Mouse (Mus musculus) inflammation-experienced regulatory T-cells, adult 6 months (primary cell): ENCODE measurements at regions not wholly inside any gene's neighbourhood (a gene's known extent, or its start where the extent isn't known, plus 50 kb on each side); places are given as distances from the start of the nearest gene placed in this dataset.

Experiments
- ATAC-seq: one replicate; pipeline ENCODE4 v1.8.0; 2017

GRCm38 (mm10) chr4:101340741-101341140 lies 75.7 kb upstream of the Jak1 start:
- no peak for ATAC-seq

GRCm38 (mm10) chr4:101338211-101338610 lies 73.1 kb upstream of the Jak1 start:
- ATAC-seq: no peak

GRCm38 (mm10) chr4:101336811-101337210 lies 71.7 kb upstream of the Jak1 start:
- no peak for ATAC-seq

GRCm38 (mm10) chr4:101336371-101336770 lies 71.3 kb upstream of the Jak1 start:
- ATAC-seq: no peak

GRCm38 (mm10) chr4:101333868-101334267 lies 68.8 kb upstream of the Jak1 start:
- ATAC-seq: no peak

GRCm38 (mm10) chr4:101333036-101333435 lies 68.0 kb upstream of the Jak1 start:
- ATAC-seq: no peak

GRCm38 (mm10) chr4:101331231-101331630 lies 66.1 kb upstream of the Jak1 start:
- no peak for ATAC-seq

GRCm38 (mm10) chr4:101329060-101329459 lies 64.0 kb upstream of the Jak1 start:
- no peak for ATAC-seq

- no peak for ATAC-seq
These were observed 61.0 kb upstream of the Jak1 start for GRCm38 (mm10) chr4:101326067-101326466.

GRCm38 (mm10) chr4:101321731-101322130 lies 56.6 kb upstream of the Jak1 start:
- no peak for ATAC-seq

GRCm38 (mm10) chr4:101320587-101320986 lies 55.5 kb upstream of the Jak1 start:
- peak; percentile 99 for ATAC-seq

GRCm38 (mm10) chr4:101319681-101320220 lies 54.7 kb upstream of the Jak1 start:
- ATAC-seq: no peak

GRCm38 (mm10) chr4:101318836-101319235 lies 53.8 kb upstream of the Jak1 start:
- ATAC-seq: no peak

- ATAC-seq: no peak
These were observed 51.0 kb upstream of the Jak1 start for GRCm38 (mm10) chr4:101316061-101316460.
